Mouse (Mus musculus): ENCODE measurements at regions not wholly inside any gene's neighbourhood (a gene's known extent, or its start where the extent isn't known, plus 50 kb on each side); places are given as distances from the start of the nearest gene placed in this dataset.

DNA sequence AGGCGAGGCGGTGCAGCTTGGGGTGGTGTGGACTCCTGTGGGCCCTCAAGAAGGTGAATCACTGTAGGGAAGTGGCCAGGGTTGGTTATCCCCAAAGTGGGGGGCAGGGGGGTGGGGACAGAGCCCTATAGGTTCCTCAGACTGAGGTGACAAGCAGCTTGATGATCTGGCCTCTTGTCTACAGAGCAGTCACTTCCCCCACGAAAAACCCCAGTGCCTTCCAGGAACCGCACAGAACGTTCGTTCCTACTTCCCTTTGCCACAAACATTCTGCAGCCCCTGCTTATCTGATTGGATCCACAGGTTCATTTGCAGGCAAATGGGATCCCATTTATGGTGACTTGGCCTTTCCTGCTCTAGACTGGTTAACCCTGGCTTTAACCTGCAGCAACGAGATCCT is 141.5 kb downstream of the Tomm20 start (continued):
- no peak for TF ChIP-seq ZMIZ1 (IDR thresholded peaks at IDR 0.05; ENCODE audit: low read depth, low read length)
- no peak for TF ChIP-seq UBTF (IDR thresholded peaks at IDR 0.05; ENCODE audit: borderline replicate concordance, insufficient read depth, low read depth, low read length)
- TF ChIP-seq ELF1 (IDR thresholded peaks at IDR 0.05; ENCODE audit: low read depth, low read length), result peak; percentile 19; the same call in 1 of the 2 replicates
- TF ChIP-seq RCOR1 (IDR thresholded peaks at IDR 0.05; ENCODE audit: low read depth, low read length), result peak; percentile 37; the same call in 1 of the 2 replicates

DNA sequence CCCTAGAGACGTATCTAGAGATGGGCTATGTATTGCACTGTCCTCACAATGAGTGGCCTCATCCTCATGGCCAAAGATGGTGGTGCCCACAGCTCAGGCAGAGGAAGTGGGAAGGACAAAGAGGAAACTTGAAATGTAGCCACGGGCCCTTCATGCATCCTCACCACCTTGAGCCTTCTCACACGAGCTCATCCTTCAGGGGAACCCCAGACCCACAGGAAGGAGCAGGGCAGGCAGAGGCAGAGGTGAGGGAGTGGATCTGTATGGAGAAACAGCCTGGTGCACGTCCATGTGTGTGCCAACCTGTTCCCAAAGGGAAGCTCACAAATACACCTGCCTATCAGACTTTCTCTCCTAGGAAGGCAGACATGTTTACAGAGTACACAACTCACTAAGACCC is 143.0 kb downstream of the Tomm20 start:
- peaks cover 4 to 23% of the 10 kb centered on the region in 2 experiments; a peak in 3 of 4 replicates for H3K4me1 ChIP-seq (ENCODE audit: control insufficient read depth in 1 of 2, insufficient read depth in 2 of 2, low read length in 2 of 2)
- DNase-seq (ENCODE audit: low read depth, low spot score), result no peak
- no peak overlapping the region for H3K27ac ChIP-seq (ENCODE audit: control insufficient read depth, low read depth, low read length)
- no peaks in the 10 kb centered on the region for H3K79me2 ChIP-seq (ENCODE audit: control insufficient read depth, insufficient read depth, low read length, poor library complexity)
- H3K4me3 ChIP-seq (ENCODE audit: control insufficient read depth in 1 of 2, insufficient read depth in 1 of 2, low read depth in 2 of 2, low read length in 2 of 2), result no peak overlapping the region
- no peaks in the 10 kb centered on the region for H3K27me3 ChIP-seq (ENCODE audit: control insufficient read depth in 1 of 2, insufficient read depth in 2 of 2, low read length in 2 of 2)
- H3K36me3 ChIP-seq (ENCODE audit: control insufficient read depth in 1 of 2, insufficient read depth in 2 of 2, low read length in 2 of 2), result peaks cover 0 to 14% of the 10 kb centered on the region in 2 experiments; a peak in 2 of 4 replicates
- TF ChIP-seq ETS1 (IDR thresholded peaks at IDR 0.05; ENCODE audit: low read depth, low read length), result no peak
- no peaks in the 10 kb centered on the region for H3K9me3 ChIP-seq (replicated peaks; ENCODE audit: insufficient read depth, low read length)
- no peak overlapping the region for H3K9ac ChIP-seq (ENCODE audit: control insufficient read depth, low read depth, low read length, poor library complexity, severe bottlenecking)

DNA sequence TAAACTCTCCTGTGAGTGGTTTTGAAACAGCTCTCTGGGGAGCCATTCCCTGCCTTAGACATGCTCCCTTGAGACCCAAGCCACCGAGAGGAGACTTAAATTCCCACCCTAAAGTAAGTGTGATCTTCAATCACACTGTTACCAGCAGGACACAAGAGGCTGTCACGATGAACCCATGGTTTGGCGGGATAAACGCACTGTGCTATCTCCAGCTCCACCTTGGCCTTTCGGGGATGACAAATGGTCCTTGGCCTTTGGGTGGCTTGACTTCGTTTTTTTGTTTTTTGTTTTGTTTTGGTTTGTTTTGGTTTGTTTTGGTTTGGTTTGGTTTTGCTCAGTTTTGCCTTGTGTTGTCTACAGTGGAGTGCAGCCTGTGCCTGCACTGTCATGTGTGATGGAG is 144.7 kb downstream of the Tomm20 start:
- TF ChIP-seq MAFK (IDR thresholded peaks at IDR 0.05; ENCODE audit: borderline replicate concordance, low read depth, low read length) (no peak), ZKSCAN1 (IDR thresholded peaks at IDR 0.05; ENCODE audit: low read depth, low read length) (no peak), USF1 (IDR thresholded peaks at IDR 0.05; ENCODE audit: low read depth, low read length) (no peak), MAX (IDR thresholded peaks at IDR 0.05; ENCODE audit: low read length) (no peak), MXI1 (IDR thresholded peaks at IDR 0.05; ENCODE audit: low read depth, low read length) (no peak), RAD21 (IDR thresholded peaks at IDR 0.05; ENCODE audit: low read depth, low read length) (no peak), MAZ (IDR thresholded peaks at IDR 0.05; ENCODE audit: low read depth, low read length) (no peak), GABPA (IDR thresholded peaks at IDR 0.05; ENCODE audit: low read depth, low read length) (no peak), HCFC1 (IDR thresholded peaks at IDR 0.05; ENCODE audit: low read depth, low read length) (no peak), BHLHE40 (IDR thresholded peaks at IDR 0.05; ENCODE audit: borderline replicate concordance, low read depth, low read length) (no peak), SIN3A (IDR thresholded peaks at IDR 0.05; ENCODE audit: low read length) (no peak), ELF1 (IDR thresholded peaks at IDR 0.05; ENCODE audit: low read depth, low read length) (no peak), SMC3 (IDR thresholded peaks at IDR 0.05; ENCODE audit: low read depth, low read length) (no peak), E2F4 (IDR thresholded peaks at IDR 0.05; ENCODE audit: borderline replicate concordance, low read depth, low read length) (no peak), CHD2 (IDR thresholded peaks at IDR 0.05; ENCODE audit: low read length) (no peak), MYC (IDR thresholded peaks at IDR 0.05; ENCODE audit: low read depth, low read length) (no peak), ZMIZ1 (IDR thresholded peaks at IDR 0.05; ENCODE audit: low read depth, low read length) (no peak), USF2 (IDR thresholded peaks at IDR 0.05; ENCODE audit: borderline replicate concordance in 1 of 2, insufficient read depth in 1 of 2, low read depth in 1 of 2, low read length in 2 of 2) (no peak), NELFE (IDR thresholded peaks at IDR 0.05; ENCODE audit: low read depth, low read length) (no peak)
- Histone ChIP-seq H3K27me3 (ENCODE audit: control insufficient read depth in 1 of 2, insufficient read depth in 2 of 2, low read length in 2 of 2) (no peaks in the 10 kb centered on the region), H3K27ac (ENCODE audit: control insufficient read depth, low read depth, low read length) (no peak overlapping the region), H3K79me2 (ENCODE audit: control insufficient read depth, insufficient read depth, low read length, poor library complexity) (no peaks in the 10 kb centered on the region), H3K36me3 (ENCODE audit: control insufficient read depth in 1 of 2, insufficient read depth in 2 of 2, low read length in 2 of 2) (peaks cover 0 to 14% of the 10 kb centered on the region in 2 experiments; a peak in 2 of 4 replicates), H3K9me3 (replicated peaks; ENCODE audit: insufficient read depth, low read length) (no peaks in the 10 kb centered on the region), H3K9ac (ENCODE audit: control insufficient read depth, low read depth, low read length, poor library complexity, severe bottlenecking) (no peak overlapping the region), H3K4me1 (ENCODE audit: control insufficient read depth in 1 of 2, insufficient read depth in 2 of 2, low read length in 2 of 2) (peaks cover 4 to 20% of the 10 kb centered on the region in 2 experiments; a peak in 3 of 4 replicates), H3K4me3 (ENCODE audit: control insufficient read depth in 1 of 2, insufficient read depth in 1 of 2, low read depth in 2 of 2, low read length in 2 of 2) (no peak overlapping the region)
- DNase-seq (ENCODE audit: low read depth, low spot score), result no peak
